Mouse (Mus musculus): ENCODE results near the gene Nrxn1.

Gene Nrxn1

GRCm38 (mm10) chr17:90451384-90451783 lies 641.5 kb downstream of the Nrxn1 start:
- DNase-seq (ENCODE audit: low spot score in 2 of 2): no peak

DNA sequence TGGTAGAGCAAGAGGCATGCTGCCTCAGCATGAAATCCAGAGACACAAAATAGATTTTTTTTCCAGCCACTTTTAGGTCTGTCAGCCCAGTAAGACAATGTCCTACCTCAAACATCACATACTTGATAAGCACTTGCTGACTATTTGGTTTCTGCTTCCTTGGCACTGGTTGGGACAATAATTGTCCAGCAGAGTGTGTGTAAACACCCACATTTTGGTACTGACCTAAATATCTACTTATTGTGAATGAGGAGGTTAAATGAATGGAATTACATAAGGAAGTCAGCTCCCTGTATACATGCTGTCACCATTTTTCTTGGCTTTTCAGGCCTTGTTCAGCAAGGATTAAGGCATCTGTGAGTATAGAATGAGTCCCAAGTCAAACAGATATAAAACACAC lies 649.8 kb downstream of the Nrxn1 start:
- no peak for DNase-seq (ENCODE audit: low spot score in 2 of 2)

GRCm38 (mm10) chr17:90435836-90436235 lies 657.0 kb downstream of the Nrxn1 start:
- no peak for DNase-seq (ENCODE audit: low spot score in 2 of 2)

- no peak for DNase-seq (ENCODE audit: low spot score in 2 of 2)
These were observed 657.5 kb downstream of the Nrxn1 start for GRCm38 (mm10) chr17:90435371-90435770.

GRCm38 (mm10) chr17:90430211-90430610 lies 662.7 kb downstream of the Nrxn1 start:
- DNase-seq (ENCODE audit: low spot score in 2 of 2): no peak

- DNase-seq (ENCODE audit: low spot score in 2 of 2): no peak
These were observed 666.9 kb downstream of the Nrxn1 start for GRCm38 (mm10) chr17:90425974-90426373.

- DNase-seq (ENCODE audit: low spot score in 2 of 2): no peak
These were observed 670.3 kb downstream of the Nrxn1 start for GRCm38 (mm10) chr17:90422591-90422990.

DNA sequence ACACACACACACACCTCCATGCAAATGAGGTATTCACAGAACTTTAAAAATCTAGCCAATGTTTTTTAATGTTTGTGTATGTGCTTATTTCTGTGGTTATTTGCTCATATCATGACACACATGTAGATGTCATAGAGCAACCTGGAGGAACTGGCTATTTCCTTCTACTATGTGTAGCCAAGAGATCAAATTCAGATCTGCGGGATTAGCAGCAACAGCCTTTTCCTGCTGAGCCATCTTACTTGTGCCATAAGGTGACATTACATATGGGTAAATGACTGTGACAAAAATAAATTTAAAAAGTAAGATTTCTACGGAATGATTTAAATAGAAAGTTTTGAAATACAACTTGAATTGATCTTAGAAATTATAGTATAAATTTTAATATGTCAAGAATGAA lies 672.1 kb downstream of the Nrxn1 start:
- no peak for DNase-seq (ENCODE audit: low spot score in 2 of 2)

DNA sequence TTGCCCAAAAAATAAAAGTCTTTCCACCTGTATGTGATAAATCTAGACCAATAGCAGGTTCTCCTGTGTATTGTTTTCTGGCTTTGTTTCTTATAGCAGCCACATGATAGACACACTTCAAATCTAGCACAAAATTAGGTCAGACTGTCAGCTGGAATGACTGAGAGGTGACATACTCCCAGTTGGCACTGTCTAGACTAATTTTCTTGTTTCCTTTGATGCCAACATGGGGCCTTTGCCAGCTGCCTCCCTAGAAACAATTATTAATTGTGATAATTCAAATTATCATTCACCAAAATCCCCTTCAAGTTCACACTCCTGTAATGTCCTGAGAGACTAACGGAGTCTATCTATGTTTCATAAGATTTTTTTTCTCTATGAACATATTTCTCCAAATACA lies 673.3 kb downstream of the Nrxn1 start:
- DNase-seq (ENCODE audit: low spot score in 2 of 2): no peak

- no peak for DNase-seq (ENCODE audit: low spot score in 2 of 2)
These were observed 696.5 kb downstream of the Nrxn1 start for GRCm38 (mm10) chr17:90396357-90396756.

DNA sequence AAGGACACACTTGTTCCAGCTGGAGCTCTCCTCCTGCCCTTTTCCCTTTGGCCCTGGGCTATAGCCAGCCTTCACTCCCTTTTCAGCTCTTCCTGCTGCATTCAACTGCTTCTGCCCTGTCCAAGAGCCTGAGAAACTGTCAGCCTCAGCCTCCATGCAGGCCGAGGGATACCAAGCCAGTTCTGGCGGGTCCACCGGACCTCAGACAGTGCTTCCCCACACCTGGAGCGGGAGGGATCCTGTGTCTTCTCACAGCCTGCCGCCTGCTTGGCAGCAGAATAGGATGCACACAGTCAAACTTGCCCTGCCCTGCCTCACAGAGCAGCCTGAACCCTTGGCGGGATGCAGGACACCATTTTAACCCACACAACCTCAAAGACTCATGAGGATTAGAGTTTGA lies 698.3 kb downstream of the Nrxn1 start:
- no peak for DNase-seq (ENCODE audit: low spot score in 2 of 2)

DNA sequence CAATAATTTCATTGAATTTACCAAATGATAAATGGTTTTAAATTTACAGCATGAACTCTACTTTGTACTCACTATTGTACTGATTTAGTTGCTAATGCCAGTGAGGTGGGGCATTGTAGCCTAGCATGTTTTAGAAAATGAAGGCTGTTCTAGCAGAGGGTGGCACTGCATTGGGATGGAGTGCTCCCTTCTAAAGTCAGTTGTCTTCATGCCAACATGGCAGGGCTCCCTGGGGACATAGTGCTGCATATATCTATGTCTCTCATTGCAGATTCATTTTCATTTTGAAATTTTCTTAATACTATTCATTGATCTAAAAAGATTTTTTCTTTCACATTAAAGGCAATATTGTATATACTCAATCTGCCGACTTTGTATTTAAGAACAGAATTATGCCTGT lies 700.1 kb downstream of the Nrxn1 start:
- no peak for DNase-seq (ENCODE audit: low spot score in 2 of 2)

DNA sequence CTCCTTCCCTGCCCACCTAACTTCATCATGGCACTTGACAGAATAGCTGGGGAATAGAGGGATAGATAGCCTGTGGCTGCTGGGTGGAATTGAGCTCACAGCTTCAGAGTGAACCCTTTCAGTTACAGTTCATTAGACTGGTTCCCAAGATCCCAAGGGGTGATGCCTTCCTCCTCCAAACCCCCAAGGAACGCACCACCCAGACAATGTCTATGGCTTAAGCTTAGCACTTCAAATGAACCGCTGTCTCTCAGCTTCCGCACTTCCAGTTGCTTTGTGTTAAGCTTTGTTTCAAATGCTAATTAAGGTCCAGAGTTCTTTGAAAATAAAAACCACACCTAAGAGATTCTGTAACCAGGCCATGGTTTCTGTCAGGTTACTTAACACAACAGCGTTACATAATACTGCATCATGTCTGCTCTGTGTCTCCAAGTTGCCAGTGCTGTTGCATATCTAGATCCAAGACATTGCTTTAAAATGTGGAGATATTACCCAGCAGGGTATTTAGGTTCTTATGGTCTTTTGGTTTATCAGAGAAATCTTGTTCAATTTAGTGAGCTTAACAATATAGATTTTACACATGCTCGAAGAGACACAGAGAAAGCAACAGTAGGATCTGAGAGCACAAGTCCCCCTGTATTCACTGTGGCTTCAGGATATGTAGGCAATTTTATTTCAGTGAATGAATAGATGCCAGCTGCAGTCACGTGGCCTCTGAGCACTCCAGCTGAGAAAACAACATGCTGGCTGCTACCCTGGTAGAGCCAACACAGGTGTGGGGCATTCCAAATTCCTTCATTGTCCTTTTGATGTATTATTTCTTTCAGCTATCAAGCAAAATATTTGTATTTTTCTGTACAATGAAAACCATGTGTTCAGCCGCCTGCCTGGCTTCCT lies 702.3 kb downstream of the Nrxn1 start:
- no peak for DNase-seq (ENCODE audit: low spot score in 2 of 2)

DNA sequence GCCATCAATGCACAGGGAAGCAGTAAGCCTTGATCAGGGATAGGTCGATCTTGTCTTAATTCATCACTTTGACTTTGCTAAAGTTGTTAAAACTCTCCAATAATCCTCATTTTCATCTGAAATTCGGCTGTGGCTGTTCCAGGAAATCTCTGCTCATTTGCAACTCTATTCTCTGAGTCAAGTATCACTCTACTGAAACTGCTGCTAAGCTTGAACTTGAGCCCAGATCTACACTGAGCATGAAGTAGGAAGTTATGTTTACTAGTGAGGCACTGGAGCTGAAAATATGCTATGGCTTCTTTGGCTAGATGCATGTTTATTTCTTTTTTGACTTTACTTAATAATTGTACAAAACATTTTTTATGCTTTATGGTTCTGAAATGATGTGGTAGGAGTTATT lies 708.0 kb downstream of the Nrxn1 start:
- DNase-seq (ENCODE audit: low spot score in 2 of 2): no peak

DNA sequence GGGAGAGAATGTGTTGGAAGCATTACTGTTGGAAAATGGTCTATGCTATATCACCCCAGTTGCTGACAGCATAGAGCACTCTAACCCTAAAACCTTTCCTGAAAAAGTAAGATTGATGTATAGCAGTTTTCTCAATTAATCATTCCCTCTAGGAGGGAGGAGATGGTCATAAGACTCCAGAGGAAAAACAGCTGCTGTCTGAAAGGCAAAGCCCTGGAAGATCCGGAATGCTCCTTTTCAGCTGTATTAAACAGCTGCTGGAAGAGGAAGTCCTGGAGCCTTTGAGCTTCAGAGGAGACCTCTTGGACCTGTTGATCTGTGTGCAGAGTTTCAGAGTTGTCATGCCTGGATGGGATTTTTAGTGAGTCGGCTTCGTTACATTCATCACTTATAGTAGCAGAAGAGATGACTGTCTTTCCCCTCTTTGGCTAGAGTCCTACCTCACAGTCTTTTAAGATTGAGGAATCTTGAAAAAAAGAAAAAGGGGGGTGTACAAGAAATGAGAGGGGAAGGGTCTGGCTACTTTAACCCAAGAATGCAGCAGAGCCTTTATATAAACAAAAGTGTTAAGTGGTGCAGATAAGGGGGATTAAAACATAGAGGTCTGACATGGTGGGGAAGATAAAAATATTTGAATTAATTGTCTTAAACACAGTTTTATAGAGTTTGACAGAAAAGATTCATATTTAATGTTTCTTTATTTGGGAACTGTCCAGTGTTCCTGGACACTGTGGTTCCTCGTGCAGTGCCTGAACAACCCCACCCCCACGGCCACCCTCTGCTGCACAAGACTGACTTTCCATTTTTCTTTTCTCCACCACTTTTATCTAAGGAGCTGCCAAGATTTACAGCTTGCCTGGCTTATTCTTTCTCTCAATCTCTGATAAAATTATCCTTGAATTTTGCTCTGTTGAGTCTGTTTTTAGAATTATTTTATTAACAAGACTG lies 710.1 kb downstream of the Nrxn1 start:
- no peak for DNase-seq (ENCODE audit: low spot score in 2 of 2)

GRCm38 (mm10) chr17:90376533-90376932 lies 716.3 kb downstream of the Nrxn1 start:
- DNase-seq (ENCODE audit: low spot score in 2 of 2): no peak

DNA sequence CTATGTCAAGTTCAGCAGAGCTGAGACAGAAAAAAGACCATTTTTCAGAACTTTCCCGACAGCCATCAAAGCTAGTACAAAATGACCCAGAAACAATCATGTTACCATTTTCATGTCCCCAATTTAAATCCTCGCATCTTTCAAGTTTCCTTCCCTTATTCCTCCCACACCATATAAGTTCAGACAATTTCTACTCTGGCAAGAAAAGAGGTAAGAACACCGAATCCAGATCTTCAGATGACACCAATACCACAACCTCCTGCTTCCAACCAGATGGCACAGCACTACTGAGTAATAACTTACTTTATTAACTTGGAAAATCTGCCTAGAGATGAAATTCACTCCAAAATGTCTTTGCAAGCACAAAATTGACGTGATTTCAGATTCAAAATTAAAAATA lies 730.7 kb downstream of the Nrxn1 start:
- no peak for DNase-seq (ENCODE audit: low spot score in 2 of 2)

DNA sequence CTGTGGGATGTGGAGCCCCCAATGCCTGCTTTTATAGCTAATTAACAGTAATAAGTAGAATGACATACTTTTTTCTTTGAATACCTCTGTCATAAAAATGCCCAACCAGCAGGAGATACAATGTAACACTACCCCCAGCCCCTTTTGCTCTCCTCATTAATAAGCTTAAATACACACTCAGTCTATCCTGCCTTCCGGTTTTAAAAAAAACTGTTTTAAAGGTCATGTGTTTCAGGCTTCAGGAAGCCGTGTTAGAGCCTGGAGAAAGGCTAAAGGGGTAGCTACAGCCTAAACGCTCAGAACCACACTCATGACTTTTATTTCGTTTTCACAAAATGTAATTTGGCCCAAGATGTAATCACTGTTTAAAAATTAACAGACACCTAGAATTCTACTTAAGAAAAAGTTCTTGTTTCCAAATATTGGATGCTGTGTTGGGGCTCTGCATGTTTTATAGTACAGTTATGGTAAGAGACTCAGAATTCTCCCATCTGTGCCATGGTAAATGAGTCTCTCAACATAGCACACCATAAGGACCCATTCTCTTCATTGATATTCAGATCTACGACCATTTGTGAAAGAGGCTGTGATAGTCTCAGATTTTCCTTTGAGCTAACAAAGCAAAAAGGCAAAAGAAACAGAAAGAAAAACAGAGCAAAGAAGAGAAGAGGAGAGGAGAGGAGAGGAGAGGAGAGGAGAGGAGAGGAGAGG lies 743.3 kb downstream of the Nrxn1 start:
- DNase-seq (ENCODE audit: low spot score in 2 of 2): no peak

GRCm38 (mm10) chr17:90346735-90347475 lies 746.0 kb downstream of the Nrxn1 start:
- DNase-seq (ENCODE audit: low spot score in 2 of 2): no peak

DNA sequence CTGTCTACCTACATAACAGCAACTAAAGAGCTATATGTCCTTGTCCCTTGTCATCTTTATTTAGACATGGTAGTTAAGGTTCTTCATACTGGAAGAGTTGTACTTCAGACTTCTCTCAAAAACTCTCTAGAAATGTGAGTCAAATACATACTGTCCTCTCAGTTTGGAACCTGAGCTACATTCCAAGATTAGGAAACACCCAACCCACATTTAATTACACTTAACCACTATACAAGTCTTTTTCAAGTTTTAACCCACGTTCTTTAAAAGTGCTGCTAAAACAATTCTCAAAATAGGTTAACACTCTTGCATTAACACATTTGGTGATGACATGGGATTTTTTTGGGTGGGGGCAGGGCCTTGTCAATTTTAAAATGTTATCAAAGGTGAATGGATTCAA lies 759.4 kb downstream of the Nrxn1 start:
- DNase-seq (ENCODE audit: low spot score in 2 of 2): no peak

- no peak for DNase-seq (ENCODE audit: low spot score in 2 of 2)
These were observed 769.2 kb downstream of the Nrxn1 start for GRCm38 (mm10) chr17:90323674-90324073.

All from frontal cortex, postnatal 25 days (tissue).